Comparison of ENCODE assay signal across 24 mouse cellular contexts in genomic region chr7:49232969-49233368, GRCm38 (mm10).
DNase-seq lines count a peak whose midpoint lies in the region; ATAC-seq and TF ChIP-seq lines count a peak whose summit lies in the region.
"Had no signal": no experiment of that assay in that cellular context is flagged by ENCODE, and none has a peak within 500 bp of the region (broad histone marks: within the 10 kb centered on the region; RNA-seq: fewer than 3 reads in every experiment).

No protein-coding gene starts in this region.

- H3K4me2 ChIP-seq in hindbrain, embryonic 12.5 days (replicated peaks): no peak overlapping the region
- H3K4me2 ChIP-seq in hindbrain, embryonic 11.5 days (replicated peaks; ENCODE audit: low read depth, low read length): no peak overlapping the region
- no peak overlapping the region for H3K4me2 ChIP-seq in heart, postnatal 0 days (ENCODE audit: low read depth, low read length)
- no peak overlapping the region for H3K4me2 ChIP-seq in midbrain, embryonic 11.5 days
- H3K4me2 ChIP-seq: kidney, embryonic 15.5 days; midbrain, embryonic 12.5 days; neural tube, embryonic 15.5 days had no signal

- 90% methylated on average over 2 of the region's 2 CpGs for WGBS in hindbrain, embryonic 12.5 days
- WGBS in hindbrain, embryonic 11.5 days: 88% methylated on average over 2 of the region's 2 CpGs
- WGBS in heart, postnatal 0 days: 36% methylated on average over 2 of the region's 2 CpGs
- WGBS in midbrain, embryonic 11.5 days: 87% methylated on average over 2 of the region's 2 CpGs

- TF ChIP-seq CTCF in heart, postnatal 0 days (IDR thresholded peaks at IDR 0.05; ENCODE audit: low read depth): no peak

- no peak overlapping the region for H3K4me3 ChIP-seq in hindbrain, embryonic 12.5 days
- H3K4me3 ChIP-seq in hindbrain, embryonic 11.5 days (ENCODE audit: low read depth, low read length): no peak overlapping the region
- H3K4me3 ChIP-seq in heart, postnatal 0 days (ENCODE audit: low read depth, low read length): no peak overlapping the region
- H3K4me3 ChIP-seq in midbrain, embryonic 11.5 days (ENCODE audit: low read depth, low read length): no peak overlapping the region
- H3K4me3 ChIP-seq: embryonic facial prominence, embryonic 10.5 days; hindbrain, embryonic 10.5 days; kidney, embryonic 15.5 days; midbrain, embryonic 12.5 days; neural tube, embryonic 15.5 days had no signal

- H3K9me3 ChIP-seq in hindbrain, embryonic 12.5 days (replicated peaks): no peaks in the 10 kb centered on the region
- no peaks in the 10 kb centered on the region for H3K9me3 ChIP-seq in hindbrain, embryonic 11.5 days (ENCODE audit: control insufficient read depth, low read length)
- H3K9me3 ChIP-seq in heart, postnatal 0 days (replicated peaks; ENCODE audit: control insufficient read depth, low read length): no peaks in the 10 kb centered on the region
- H3K9me3 ChIP-seq in midbrain, embryonic 11.5 days (ENCODE audit: control insufficient read depth, low read length): no peaks in the 10 kb centered on the region
- H3K9me3 ChIP-seq: embryonic facial prominence, embryonic 10.5 days; hindbrain, embryonic 10.5 days; kidney, embryonic 15.5 days; midbrain, embryonic 12.5 days; neural tube, embryonic 15.5 days had no signal

- peak; percentile 53; the same call in 1 of the 2 replicates for TF ChIP-seq EP300 in heart, postnatal 0 days (IDR thresholded peaks at IDR 0.05; ENCODE audit: low read depth)

- H3K36me3 ChIP-seq in hindbrain, embryonic 12.5 days: no peaks in the 10 kb centered on the region
- no peaks in the 10 kb centered on the region for H3K36me3 ChIP-seq in hindbrain, embryonic 11.5 days (ENCODE audit: control insufficient read depth, insufficient read depth, low read length)
- H3K36me3 ChIP-seq in heart, postnatal 0 days (replicated peaks; ENCODE audit: control insufficient read depth, insufficient read depth, low read length): no peaks in the 10 kb centered on the region
- no peaks in the 10 kb centered on the region for H3K36me3 ChIP-seq in midbrain, embryonic 11.5 days (ENCODE audit: control insufficient read depth, insufficient read depth, low read length)
- H3K36me3 ChIP-seq: embryonic facial prominence, embryonic 10.5 days; hindbrain, embryonic 10.5 days; kidney, embryonic 15.5 days; midbrain, embryonic 12.5 days; neural tube, embryonic 15.5 days had no signal

- no peak overlapping the region for H3K9ac ChIP-seq in hindbrain, embryonic 12.5 days
- no peak overlapping the region for H3K9ac ChIP-seq in hindbrain, embryonic 11.5 days (ENCODE audit: low read depth, low read length)
- H3K9ac ChIP-seq in heart, postnatal 0 days (replicated peaks; ENCODE audit: low read depth, low read length): no peak overlapping the region
- H3K9ac ChIP-seq in midbrain, embryonic 11.5 days (ENCODE audit: low read length): no peak overlapping the region
- H3K9ac ChIP-seq: kidney, embryonic 15.5 days; midbrain, embryonic 12.5 days; neural tube, embryonic 15.5 days had no signal

- DNase-seq in adrenal gland, postnatal 14 days: peak; percentile 33
- DNase-seq in adrenal gland, adult (ENCODE audit: inconsistent age in 2 of 2, low spot score in 1 of 2): no peak
- no peak for DNase-seq in hindbrain, embryonic 11.5 days (ENCODE audit: low spot score)
- DNase-seq in gonadal fat pad, adult 2 months (ENCODE audit: low read depth): peak; percentile 56
- peak; percentile 83 for DNase-seq in heart, postnatal 0 days (ENCODE audit: low spot score)
- no peak for DNase-seq in frontal cortex, adult 2 months (ENCODE audit: extremely low spot score in 1 of 2, low spot score in 1 of 2)
- no peak for DNase-seq in midbrain, embryonic 11.5 days (ENCODE audit: low spot score, missing footprints)
- DNase-seq: adrenal gland, adult 2 months; cerebellum, adult 9-10 months; gastrocnemius, postnatal 36 days; kidney, adult 11 months; kidney, postnatal 36 days; layer of hippocampus, adult 9-11 months; lung, postnatal 10 days; right cerebral cortex, adult 18-20 months; right cerebral cortex, postnatal 4 days; thymus, postnatal 36 days had no signal

- no peaks in the 10 kb centered on the region for H3K27me3 ChIP-seq in hindbrain, embryonic 12.5 days
- H3K27me3 ChIP-seq in hindbrain, embryonic 11.5 days (ENCODE audit: control insufficient read depth, insufficient read depth, low read length): no peaks in the 10 kb centered on the region
- no peaks in the 10 kb centered on the region for H3K27me3 ChIP-seq in heart, postnatal 0 days (ENCODE audit: control insufficient read depth, insufficient read depth, low read length)
- no peaks in the 10 kb centered on the region for H3K27me3 ChIP-seq in midbrain, embryonic 11.5 days (ENCODE audit: control insufficient read depth, insufficient read depth, low read length)
- H3K27me3 ChIP-seq: kidney, embryonic 15.5 days; midbrain, embryonic 12.5 days; neural tube, embryonic 15.5 days had no signal

- H3K4me1 ChIP-seq in hindbrain, embryonic 12.5 days: peaks cover 4% of the 10 kb centered on the region
- no peaks in the 10 kb centered on the region for H3K4me1 ChIP-seq in hindbrain, embryonic 11.5 days (replicated peaks; ENCODE audit: control insufficient read depth, insufficient read depth, low read length)
- H3K4me1 ChIP-seq in heart, postnatal 0 days (ENCODE audit: control insufficient read depth, insufficient read depth): peaks cover 13% of the 10 kb centered on the region
- H3K4me1 ChIP-seq in midbrain, embryonic 11.5 days (ENCODE audit: control insufficient read depth, insufficient read depth, low read length): no peaks in the 10 kb centered on the region
- H3K4me1 ChIP-seq: midbrain, embryonic 12.5 days had no signal

- H3K27ac ChIP-seq in hindbrain, embryonic 12.5 days: no peak overlapping the region
- no peak overlapping the region for H3K27ac ChIP-seq in hindbrain, embryonic 11.5 days (ENCODE audit: low read depth, low read length)
- H3K27ac ChIP-seq in heart, postnatal 0 days (ENCODE audit: low read depth): peak overlapping the region; percentile 51
- no peak overlapping the region for H3K27ac ChIP-seq in midbrain, embryonic 11.5 days (ENCODE audit: low read depth, low read length)
- H3K27ac ChIP-seq: embryonic facial prominence, embryonic 10.5 days; hindbrain, embryonic 10.5 days; kidney, embryonic 15.5 days; midbrain, embryonic 12.5 days; neural tube, embryonic 15.5 days had no signal

- peak; percentile 32; the same call in 1 of the 2 replicates for ATAC-seq in hindbrain, embryonic 12.5 days (ENCODE audit: low FRiP score)
- ATAC-seq in hindbrain, embryonic 11.5 days (ENCODE audit: low FRiP score): no peak
- ATAC-seq in heart, postnatal 0 days (ENCODE audit: insufficient read depth, low read depth): peak; percentile 88
- no peak for ATAC-seq in midbrain, embryonic 11.5 days (ENCODE audit: low FRiP score)
- ATAC-seq: forebrain, embryonic 16.5 days had no signal

Comparison
In these comparisons a context has a peak if more than half of its experiments do, and no peak if none do; other contexts are left out.
1. DNase-seq: peak in adrenal gland, postnatal 14 days (single experiment), gonadal fat pad, adult 2 months (single experiment) and heart, postnatal 0 days (single experiment); none in adrenal gland, adult (0 of 2), hindbrain, embryonic 11.5 days (single experiment), frontal cortex, adult 2 months (0 of 2) and midbrain, embryonic 11.5 days (single experiment).
2. ATAC-seq: peak in hindbrain, embryonic 12.5 days (single experiment) and heart, postnatal 0 days (single experiment); none in hindbrain, embryonic 11.5 days (single experiment) and midbrain, embryonic 11.5 days (single experiment).